Mouse (Mus musculus) kidney, adult 2 months (tissue): ENCODE measurements around the gene 6430571L13Rik.

Experiments
- CTCF ChIP-seq: fragments of 200-500 bp; conservative IDR thresholded peaks from 2 replicates; pipeline ENCODE4 v1.5.1; 2011; ENCODE audit warnings: low read depth, mild to moderate bottlenecking, control low read depth, low read length, moderate library complexity, mixed read lengths; ENCODE audit not compliant: insufficient read depth, insufficient read length
- POLR2A ChIP-seq: fragments of 200-500 bp; IDR thresholded peaks from one replicate; pipeline ENCODE4 v1.6.1; 2011; ENCODE audit warnings: low read depth, low read length, control low read depth

- TF ChIP-seq CTCF (no peak), POLR2A (no peak)
Measured at GRCm38 (mm10) chr9:107308346-107309000, 31.9 kb upstream of the 6430571L13Rik start.
